Mouse (Mus musculus): Measurements from ENCODE around the gene Gtf3c2. TPM values are rescaled to one million over a fixed set of nuclear protein-coding genes. Genes with fewer than 3 reads are reported as not detected.

The Gtf3c2 gene
- polyA plus RNA-seq, 1 experiment from 2014 or later: 78.2 TPM

DNA sequence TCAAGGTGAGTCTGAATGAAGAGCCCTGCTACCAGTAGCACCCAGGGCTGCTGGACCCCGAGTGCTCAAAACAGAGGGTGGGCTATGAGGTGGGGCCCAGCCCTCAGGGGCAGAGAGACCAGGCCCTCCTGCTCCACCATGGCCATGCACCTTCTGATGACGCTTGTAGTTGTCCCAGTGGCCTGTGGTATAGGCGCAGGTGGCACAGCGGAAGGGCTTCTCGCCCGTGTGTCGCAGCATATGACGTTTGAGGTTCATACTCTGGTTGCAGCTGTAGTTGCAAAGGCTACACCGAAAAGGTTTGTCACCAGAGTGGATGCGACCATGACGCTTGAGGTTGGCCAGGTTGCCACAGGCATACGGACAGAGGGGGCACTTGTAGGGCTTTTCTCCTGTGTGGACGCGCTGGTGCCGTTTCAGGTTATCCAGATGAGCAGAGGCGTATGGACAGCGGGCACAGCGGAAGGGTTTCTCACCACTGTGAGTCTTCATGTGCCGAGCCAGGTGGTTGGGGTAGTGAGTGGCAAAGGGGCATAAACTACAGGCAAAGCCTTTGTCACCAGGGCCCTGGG is 19.5 kb upstream of the Gtf3c2 start:
- Histone ChIP-seq H3K4me3 (ENCODE audit: low read length) (no peak overlapping the region), H3K36me3 (ENCODE audit: control insufficient read depth, insufficient read depth, low read length) (peaks cover 69% of the 10 kb centered on the region), H3K27ac (ENCODE audit: low read length) (no peak overlapping the region), H3K27me3 (ENCODE audit: control insufficient read depth, insufficient read depth, low read depth, low read length) (no peaks in the 10 kb centered on the region), H3K4me2 (ENCODE audit: low read depth, low read length) (no peak overlapping the region), H3K9me3 (ENCODE audit: control insufficient read depth, low read length) (peaks cover 4% of the 10 kb centered on the region), H3K9ac (ENCODE audit: low read length) (no peak overlapping the region), H3K4me1 (replicated peaks; ENCODE audit: control insufficient read depth, insufficient read depth, low read length) (peaks cover 15% of the 10 kb centered on the region)
- ATAC-seq (ENCODE audit: low read depth): no peak
- 90% methylated on average over 19 of the region's 19 CpGs for WGBS

DNA sequence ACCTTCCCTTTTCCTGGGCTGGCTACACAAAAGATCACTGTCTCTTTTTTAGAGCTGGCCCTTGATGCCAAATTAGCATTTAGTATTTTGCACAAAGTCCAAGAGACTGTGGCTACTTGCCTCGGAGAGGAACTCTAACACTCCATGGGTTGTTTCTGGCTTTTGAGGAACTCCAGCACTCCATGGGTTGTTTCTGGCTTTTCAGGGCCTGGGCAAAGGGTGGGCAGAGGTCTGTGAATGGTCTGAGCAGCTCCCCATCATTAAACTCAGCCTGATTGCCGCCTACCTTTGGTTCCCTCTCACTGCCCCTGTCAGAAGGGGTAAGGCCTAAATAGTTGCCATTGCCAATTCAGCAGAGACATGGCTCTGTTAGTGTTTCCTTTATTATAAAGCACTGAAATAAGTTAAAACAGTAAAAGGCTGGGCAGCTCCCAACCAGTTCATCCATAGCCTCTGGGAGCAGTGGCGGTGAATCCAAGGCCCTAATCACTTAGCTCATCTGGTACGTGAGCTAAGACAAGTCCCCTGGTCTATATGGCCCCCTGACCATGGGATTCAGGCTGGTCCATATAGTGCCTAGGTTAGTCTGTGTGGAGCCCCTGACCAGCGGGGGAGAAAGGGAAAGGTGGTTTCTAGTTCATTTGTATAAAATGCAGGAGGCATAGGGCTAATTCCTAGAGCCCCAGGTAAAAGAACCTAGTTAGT is 18.8 kb upstream of the Gtf3c2 start:
- Histone ChIP-seq H3K27me3 (ENCODE audit: control insufficient read depth, insufficient read depth, low read depth, low read length) (no peaks in the 10 kb centered on the region), H3K27ac (ENCODE audit: low read length) (no peak overlapping the region), H3K36me3 (ENCODE audit: control insufficient read depth, insufficient read depth, low read length) (peaks cover 67% of the 10 kb centered on the region), H3K9ac (ENCODE audit: low read length) (no peak overlapping the region), H3K4me2 (ENCODE audit: low read depth, low read length) (no peak overlapping the region), H3K4me1 (replicated peaks; ENCODE audit: control insufficient read depth, insufficient read depth, low read length) (peaks cover 20% of the 10 kb centered on the region), H3K9me3 (ENCODE audit: control insufficient read depth, low read length) (peaks cover 4% of the 10 kb centered on the region), H3K4me3 (ENCODE audit: low read length) (no peak overlapping the region)
- 81% methylated on average over 5 of the region's 5 CpGs for WGBS
- no peak for ATAC-seq (ENCODE audit: low read depth)

DNA sequence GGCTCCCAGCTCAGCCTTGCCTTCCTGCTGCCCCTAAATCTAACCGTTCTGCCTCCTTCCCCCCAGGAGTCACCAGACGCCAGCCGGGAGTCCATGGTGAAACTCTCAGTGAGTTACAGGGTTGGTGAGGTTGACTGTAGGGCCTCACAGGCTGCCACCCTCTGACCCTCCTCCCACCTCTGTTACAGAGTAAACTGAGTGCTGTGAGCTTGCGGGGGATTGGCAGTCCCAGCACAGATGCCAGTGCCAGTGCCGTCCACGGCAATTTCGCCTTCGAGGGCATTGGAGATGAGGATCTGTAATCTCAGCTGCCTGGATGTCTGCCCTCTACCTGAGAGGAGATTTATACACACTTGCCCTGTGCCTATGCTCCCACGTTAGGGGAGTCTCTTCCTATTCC is 18.2 kb upstream of the Gtf3c2 start:
- Histone ChIP-seq H3K4me3 (ENCODE audit: low read length) (no peak overlapping the region), H3K27ac (ENCODE audit: low read length) (no peak overlapping the region), H3K4me2 (ENCODE audit: low read depth, low read length) (no peak overlapping the region), H3K36me3 (ENCODE audit: control insufficient read depth, insufficient read depth, low read length) (peaks cover 64% of the 10 kb centered on the region), H3K27me3 (ENCODE audit: control insufficient read depth, insufficient read depth, low read depth, low read length) (no peaks in the 10 kb centered on the region), H3K9me3 (ENCODE audit: control insufficient read depth, low read length) (peaks cover 4% of the 10 kb centered on the region), H3K4me1 (replicated peaks; ENCODE audit: control insufficient read depth, insufficient read depth, low read length) (peaks cover 20% of the 10 kb centered on the region), H3K9ac (ENCODE audit: low read length) (no peak overlapping the region)
- ATAC-seq (ENCODE audit: low read depth): no peak
- 82% methylated on average over 9 of the region's 9 CpGs for WGBS

DNA sequence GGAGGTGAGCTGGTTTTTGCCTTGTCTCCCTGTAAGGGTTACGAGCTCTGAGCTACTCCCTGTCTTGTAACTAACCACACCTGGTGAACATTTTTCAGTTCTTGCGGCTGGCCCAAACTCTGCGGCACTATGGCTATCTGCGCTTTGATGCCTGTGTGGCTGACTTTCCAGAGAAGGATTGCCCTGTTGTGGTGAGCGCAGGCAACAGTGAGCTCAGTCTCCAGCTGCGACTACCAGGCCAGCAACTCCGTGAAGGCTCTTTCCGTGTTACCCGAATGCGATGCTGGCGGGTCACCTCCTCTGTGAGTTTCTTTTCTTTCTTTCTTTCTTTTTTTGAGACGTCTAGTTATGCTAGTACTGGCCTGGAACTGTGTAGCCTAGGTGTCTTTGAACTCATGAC is 17.1 kb upstream of the Gtf3c2 start:
- no peak for ATAC-seq (ENCODE audit: low read depth)
- H3K4me2 ChIP-seq (ENCODE audit: low read depth, low read length): no peak overlapping the region
- peaks cover 16% of the 10 kb centered on the region for H3K4me1 ChIP-seq (replicated peaks; ENCODE audit: control insufficient read depth, insufficient read depth, low read length)
- H3K9ac ChIP-seq (ENCODE audit: low read length): no peak overlapping the region
- no peaks in the 10 kb centered on the region for H3K27me3 ChIP-seq (ENCODE audit: control insufficient read depth, insufficient read depth, low read depth, low read length)
- H3K36me3 ChIP-seq (ENCODE audit: control insufficient read depth, insufficient read depth, low read length): peaks cover 60% of the 10 kb centered on the region
- 92% methylated on average over 12 of the region's 12 CpGs for WGBS
- H3K9me3 ChIP-seq (ENCODE audit: control insufficient read depth, low read length): peaks cover 4% of the 10 kb centered on the region
- no peak overlapping the region for H3K27ac ChIP-seq (ENCODE audit: low read length)
- H3K4me3 ChIP-seq (ENCODE audit: low read length): no peak overlapping the region

DNA sequence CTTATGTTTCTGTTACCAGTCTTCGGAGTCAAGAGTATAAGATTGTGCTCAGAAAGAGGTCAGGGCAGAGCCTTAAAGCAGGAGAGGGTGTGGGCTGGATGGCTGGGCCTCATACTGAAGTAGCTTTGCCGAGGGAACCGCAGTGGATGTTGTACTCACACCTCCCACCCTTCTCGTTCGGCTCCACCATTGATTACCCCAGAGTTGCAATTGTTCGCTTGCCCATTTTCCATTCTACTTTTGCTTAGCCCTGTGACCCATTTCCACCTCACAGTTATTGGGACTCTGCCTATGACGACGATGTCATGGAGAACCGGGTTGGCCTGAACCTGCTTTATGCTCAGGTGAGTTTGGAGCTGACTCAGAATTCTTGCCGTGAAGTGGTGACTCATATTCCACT is 16.3 kb upstream of the Gtf3c2 start:
- Histone ChIP-seq H3K27me3 (ENCODE audit: control insufficient read depth, insufficient read depth, low read depth, low read length) (no peaks in the 10 kb centered on the region), H3K9me3 (ENCODE audit: control insufficient read depth, low read length) (peaks cover 4% of the 10 kb centered on the region), H3K36me3 (ENCODE audit: control insufficient read depth, insufficient read depth, low read length) (peaks cover 60% of the 10 kb centered on the region), H3K4me3 (ENCODE audit: low read length) (no peak overlapping the region), H3K4me2 (ENCODE audit: low read depth, low read length) (no peak overlapping the region), H3K27ac (ENCODE audit: low read length) (no peak overlapping the region), H3K4me1 (replicated peaks; ENCODE audit: control insufficient read depth, insufficient read depth, low read length) (peaks cover 21% of the 10 kb centered on the region), H3K9ac (ENCODE audit: low read length) (no peak overlapping the region)
- 91% methylated on average over 10 of the region's 10 CpGs for WGBS
- ATAC-seq (ENCODE audit: low read depth): no peak

- Histone ChIP-seq H3K4me2 (ENCODE audit: low read depth, low read length) (no peak overlapping the region), H3K9me3 (ENCODE audit: control insufficient read depth, low read length) (peaks cover 4% of the 10 kb centered on the region), H3K27ac (ENCODE audit: low read length) (no peak overlapping the region), H3K4me3 (ENCODE audit: low read length) (no peak overlapping the region), H3K9ac (ENCODE audit: low read length) (no peak overlapping the region), H3K4me1 (replicated peaks; ENCODE audit: control insufficient read depth, insufficient read depth, low read length) (peaks cover 18% of the 10 kb centered on the region), H3K27me3 (ENCODE audit: control insufficient read depth, insufficient read depth, low read depth, low read length) (no peaks in the 10 kb centered on the region), H3K36me3 (ENCODE audit: control insufficient read depth, insufficient read depth, low read length) (peaks cover 61% of the 10 kb centered on the region)
- WGBS: 87% methylated on average over 4 of the region's 4 CpGs
- ATAC-seq (ENCODE audit: low read depth): no peak
Measured at GRCm38 (mm10) chr5:31195671-31196070, 15.7 kb upstream of the Gtf3c2 start.

GRCm38 (mm10) chr5:31194486-31195485 is 14.8 kb upstream of the Gtf3c2 start:
- WGBS: 88% methylated on average over 16 of the region's 16 CpGs

DNA sequence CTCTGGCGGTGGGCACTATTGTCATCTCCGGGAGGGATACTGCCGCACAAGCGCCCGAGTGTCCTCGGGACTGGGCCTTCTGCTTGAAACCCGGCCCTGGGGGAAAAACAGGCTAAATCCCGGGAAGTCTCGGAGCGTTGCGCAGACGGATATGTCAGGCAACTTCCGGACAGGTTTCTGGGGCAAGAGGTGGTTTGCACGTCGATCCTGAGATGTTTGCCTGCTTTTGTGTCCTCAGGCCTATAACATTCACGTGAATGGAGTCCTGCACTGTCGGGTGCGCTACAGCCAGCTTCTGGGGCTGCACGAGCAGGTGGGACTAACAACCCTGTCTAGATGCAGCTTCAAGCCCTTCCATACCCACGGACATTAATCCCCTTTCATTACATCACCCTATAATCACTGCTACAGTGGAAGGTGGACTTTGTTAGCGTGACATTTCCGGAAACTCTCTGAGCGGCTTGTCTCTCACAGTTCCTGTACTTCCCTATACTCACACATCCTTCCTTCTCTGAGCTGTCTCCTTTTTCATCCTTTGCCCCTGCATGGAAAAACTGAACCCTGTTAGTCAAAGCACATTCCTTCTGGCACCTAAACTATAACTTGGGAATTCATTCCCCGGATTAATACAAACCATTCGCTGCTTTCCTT is 13.8 kb upstream of the Gtf3c2 start:
- ATAC-seq (ENCODE audit: low read depth): no peak
- peak overlapping the region; percentile 93 for H3K9ac ChIP-seq (ENCODE audit: low read length)
- H3K27me3 ChIP-seq (ENCODE audit: control insufficient read depth, insufficient read depth, low read depth, low read length): no peaks in the 10 kb centered on the region

More at GRCm38 (mm10) chr5:31194486-31195485, 14.8 kb upstream of the Gtf3c2 start:
- Histone ChIP-seq H3K27ac (ENCODE audit: low read length) (no peak overlapping the region), H3K4me3 (ENCODE audit: low read length) (peak overlapping the region; percentile 99), H3K9me3 (ENCODE audit: control insufficient read depth, low read length) (no peaks in the 10 kb centered on the region), H3K4me1 (replicated peaks; ENCODE audit: control insufficient read depth, insufficient read depth, low read length) (peaks cover 15% of the 10 kb centered on the region), H3K27me3 (ENCODE audit: control insufficient read depth, insufficient read depth, low read depth, low read length) (no peaks in the 10 kb centered on the region), H3K9ac (ENCODE audit: low read length) (peak overlapping the region; percentile 93; the same call in 1 of the 2 replicates), H3K36me3 (ENCODE audit: control insufficient read depth, insufficient read depth, low read length) (peaks cover 62% of the 10 kb centered on the region), H3K4me2 (ENCODE audit: low read depth, low read length) (peak overlapping the region; percentile 89)
- ATAC-seq (ENCODE audit: low read depth): no peak

More for the DNA sequence above, 13.8 kb upstream of the Gtf3c2 start:
- WGBS: 8% methylated on average over 25 of the region's 25 CpGs
- peak overlapping the region; percentile 99 for H3K4me3 ChIP-seq (ENCODE audit: low read length)
- H3K9me3 ChIP-seq (ENCODE audit: control insufficient read depth, low read length): no peaks in the 10 kb centered on the region
- peaks cover 59% of the 10 kb centered on the region for H3K36me3 ChIP-seq (ENCODE audit: control insufficient read depth, insufficient read depth, low read length)
- peaks cover 15% of the 10 kb centered on the region for H3K4me1 ChIP-seq (replicated peaks; ENCODE audit: control insufficient read depth, insufficient read depth, low read length)
- H3K27ac ChIP-seq (ENCODE audit: low read length): peak overlapping the region; percentile 88
- peak overlapping the region; percentile 89 for H3K4me2 ChIP-seq (ENCODE audit: low read depth, low read length)
